Mouse (Mus musculus) left cerebral cortex, postnatal 14 days (tissue): Measurements from ENCODE around the gene Egfl8. TPM values are rescaled to one million over a fixed set of nuclear protein-coding genes. Genes with fewer than 3 reads are reported as not detected.

ENCODE experiments used
- DNase-seq, 2 experiments: peaks; one replicate each; pipeline ENCODE4 v3.0.0; 2021 to 2022; ENCODE audit warnings: low spot score in 2 of 2, mixed read lengths in 1 of 2
- intact Hi-C: fragments of 180-260 bp; cut with DNase I; formaldehyde crosslinking; loops from one replicate; pipeline ENCODE4 v1.15.1; 2025
- total RNA-seq, 2 experiments: library from RNA; stranded (reverse); gene quantifications; 2 replicates each; pipeline ENCODE4 v1.2.3; 2021

Egfl8 gene
- total RNA-seq, 2 experiments from 2014 or later, result 3.5 to 4.1 TPM

- DNase-seq, result no peak
- intact Hi-C loops, result loop anchor here (5.0 to 10.0 kb wide), 3 partner anchors 61 to 186 kb away; partner anchors contain the start of genes Cyp21a1, Dxo and Stk19
Measured at GRCm38 (mm10) chr17:34651507-34652221, 35.9 kb upstream of the Egfl8 start.

- no peak for DNase-seq
- intact Hi-C loops, result loop anchor here (5.0 to 10.0 kb wide), 3 partner anchors 62 to 187 kb away; partner anchors contain the start of genes Cyp21a1, Dxo and Stk19
Measured at GRCm38 (mm10) chr17:34650781-34651180, 35.0 kb upstream of the Egfl8 start.

GRCm38 (mm10) chr17:34649106-34649864, 33.5 kb upstream of the Egfl8 start:
- intact Hi-C loops, result no loop called here
- no peak for DNase-seq

- intact Hi-C loops, result no loop called here
- DNase-seq, result no peak
Measured at GRCm38 (mm10) chr17:34648141-34648890, 32.5 kb upstream of the Egfl8 start.

- DNase-seq, result peak; percentile 98 to 99
- intact Hi-C loops, result no loop called here
Measured at GRCm38 (mm10) chr17:34646906-34647787, 31.4 kb upstream of the Egfl8 start, which contains the start of gene Atf6b. Atf6b (plus strand) TSS chr17:34647146.

- DNase-seq, result no peak
- intact Hi-C loops, result no loop called here
Measured at GRCm38 (mm10) chr17:34645831-34646511, 30.2 kb upstream of the Egfl8 start.

- intact Hi-C loops, result no loop called here
Measured at GRCm38 (mm10) chr17:34645256-34645829, 29.6 kb upstream of the Egfl8 start.

GRCm38 (mm10) chr17:34644608-34645007, 28.8 kb upstream of the Egfl8 start, which contains the start of gene Fkbpl:
Fkbpl (plus strand) TSS chr17:34644764.
- DNase-seq, result peak; percentile 98
- intact Hi-C loops, result no loop called here

More at GRCm38 (mm10) chr17:34645256-34645829, 29.6 kb upstream of the Egfl8 start:
- DNase-seq, result no peak

GRCm38 (mm10) chr17:34643944-34644343, 28.2 kb upstream of the Egfl8 start:
- intact Hi-C loops, result no loop called here
- DNase-seq, result no peak

- intact Hi-C loops, result no loop called here
- DNase-seq, result no peak
Measured at GRCm38 (mm10) chr17:34643379-34643778, 27.6 kb upstream of the Egfl8 start.

- DNase-seq, result no peak
- intact Hi-C loops, result no loop called here
Measured at GRCm38 (mm10) chr17:34641945-34642344, 26.2 kb upstream of the Egfl8 start.

GRCm38 (mm10) chr17:34640778-34641601, 25.2 kb upstream of the Egfl8 start:
- DNase-seq, result peak in 1 of 2 experiments; percentile 58
- intact Hi-C loops, result no loop called here

GRCm38 (mm10) chr17:34639461-34640255, 23.9 kb upstream of the Egfl8 start:
- no peak for DNase-seq
- intact Hi-C loops, result no loop called here

- no peak for DNase-seq
- intact Hi-C loops, result no loop called here
Measured at GRCm38 (mm10) chr17:34637459-34637858, 21.7 kb upstream of the Egfl8 start.

- intact Hi-C loops, result no loop called here
- no peak for DNase-seq
Measured at GRCm38 (mm10) chr17:34635671-34636070, 19.9 kb upstream of the Egfl8 start.

GRCm38 (mm10) chr17:34632261-34632691, 16.5 kb upstream of the Egfl8 start:
- intact Hi-C loops, result no loop called here
- peak; percentile 83 to 87 for DNase-seq
